Mouse (Mus musculus) brain, adult 2 months (tissue): ENCODE measurements around the gene Prkra.

Experiments
- DNase-seq: peaks from one replicate; pipeline ENCODE4 v3.0.0; 2011; ENCODE audit warnings: low read depth, low spot score

Gene Prkra

GRCm38 (mm10) chr2:76647883-76648570 is at the start of gene Prkra, which contains the start of gene Pjvk:
TSS of gene Prkra (minus strand) at chr2:76648015.
TSS of gene Pjvk (plus strand) at chr2:76648476.
- peak; percentile 99 for DNase-seq

DNA sequence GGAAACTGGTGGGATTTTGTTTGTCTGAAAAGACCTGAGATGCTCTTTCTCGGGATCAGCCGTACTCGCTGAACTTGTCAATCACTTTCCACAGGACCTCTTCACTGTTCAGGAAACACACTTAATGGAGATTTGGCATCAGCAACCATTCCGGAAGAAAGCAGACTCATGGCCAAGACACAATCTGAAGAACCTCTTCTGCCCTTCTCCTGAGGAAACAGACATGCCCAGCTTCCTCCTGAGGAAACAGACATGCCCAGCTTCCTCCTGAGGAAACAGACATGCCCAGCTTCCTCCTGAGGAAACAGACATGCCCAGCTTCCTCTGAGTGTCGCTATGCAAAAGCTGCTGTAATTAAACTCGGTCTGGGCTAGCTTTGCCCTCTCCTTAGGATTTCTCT is 47.5 kb upstream of the Prkra start:
- no peak for DNase-seq

DNA sequence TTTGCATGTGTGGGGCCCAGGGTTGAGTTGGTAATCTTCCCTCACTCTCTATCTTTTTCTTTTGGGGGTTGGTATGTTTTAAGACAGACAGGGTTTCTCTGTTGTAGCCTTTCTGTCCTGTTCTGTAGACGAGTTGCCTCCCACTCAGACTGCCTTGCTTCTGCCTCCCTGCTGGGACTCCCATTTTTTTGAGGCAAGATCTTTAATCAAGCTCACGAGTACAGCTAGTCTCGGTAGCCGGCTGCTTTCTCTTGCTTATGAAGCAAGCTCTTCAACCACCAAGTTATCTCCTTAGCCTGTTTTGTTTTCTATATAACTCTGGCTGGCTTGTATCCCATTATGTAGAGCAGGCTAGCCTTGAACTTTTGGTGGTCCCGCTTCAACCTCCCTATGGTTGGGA is 46.0 kb upstream of the Prkra start:
- peak; percentile 35 for DNase-seq

DNA sequence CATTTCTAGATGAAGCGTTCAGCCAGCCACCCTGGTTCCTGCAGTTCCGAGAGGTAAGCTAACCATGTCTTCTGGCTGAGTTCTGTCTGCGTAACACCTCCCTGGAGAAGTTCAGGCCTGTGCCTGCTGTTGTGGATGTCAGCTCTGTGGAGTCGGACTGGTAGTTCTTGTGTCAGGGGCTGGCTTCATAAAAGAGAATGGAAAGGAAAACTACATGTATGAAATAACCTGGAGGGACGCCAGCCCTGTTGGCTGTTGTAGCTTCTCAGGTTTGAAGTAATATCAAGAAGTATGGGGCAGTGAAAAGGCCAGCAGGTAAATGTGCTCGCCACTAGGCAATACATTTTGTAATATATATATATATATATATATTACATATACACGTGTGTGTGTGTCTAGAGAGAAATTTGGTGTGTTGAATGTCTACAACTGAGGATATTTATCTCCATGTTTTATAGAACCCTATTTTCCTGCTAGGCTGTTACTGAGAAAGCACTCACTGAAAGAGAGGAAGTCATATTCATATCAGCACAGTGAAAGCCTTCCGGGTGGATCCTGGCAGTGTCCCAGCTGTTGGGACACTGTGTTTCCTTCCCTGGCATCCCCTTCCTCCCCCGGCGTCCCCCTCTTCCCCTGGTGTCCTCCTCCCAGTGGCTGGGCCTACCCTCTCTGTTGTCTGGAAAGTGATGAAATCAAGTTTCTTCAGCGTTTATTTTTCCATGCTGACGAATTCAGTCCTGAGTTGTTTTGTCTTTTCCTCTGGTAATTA is 42.8 kb upstream of the Prkra start:
- no peak for DNase-seq

DNA sequence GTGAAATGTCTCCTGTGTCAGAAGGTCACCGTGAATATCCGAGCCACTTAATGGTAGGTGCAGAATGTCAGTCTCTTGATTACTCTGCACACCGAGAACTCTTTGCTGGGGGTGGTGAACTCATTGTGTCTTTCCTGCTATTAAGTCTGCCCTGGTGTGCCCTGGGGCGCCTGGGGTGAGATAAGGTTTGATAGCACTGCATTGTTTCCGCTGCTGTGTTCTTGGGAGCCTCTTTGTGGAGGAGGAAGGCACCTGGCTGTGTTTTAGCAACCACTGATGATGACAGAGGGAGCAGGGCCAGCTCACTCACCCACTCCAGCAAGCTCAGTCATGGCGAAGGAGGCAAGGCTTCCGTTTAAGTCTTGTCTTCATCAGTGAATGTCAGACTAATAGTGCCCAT is 40.3 kb upstream of the Prkra start:
- peak; percentile 49 for DNase-seq

DNA sequence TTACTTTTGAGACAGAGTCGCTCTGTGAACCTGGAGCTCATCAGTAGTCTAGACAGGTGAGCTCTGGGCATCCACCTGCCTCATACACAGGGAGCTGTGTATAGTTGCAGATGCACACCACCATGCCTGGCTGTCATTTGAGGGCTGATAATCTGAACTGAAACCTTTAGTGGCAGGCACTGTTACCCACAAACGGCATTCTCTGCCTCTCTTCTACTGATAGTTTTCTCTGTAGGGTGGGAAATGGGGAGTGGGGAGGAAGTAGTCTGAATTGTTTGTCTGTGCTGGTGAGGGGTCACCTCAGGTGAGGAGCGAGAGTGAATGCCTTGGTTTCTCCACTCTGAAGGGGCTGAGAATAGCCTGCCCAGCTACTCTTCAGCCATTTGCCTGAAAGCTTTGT is 39.8 kb upstream of the Prkra start:
- no peak for DNase-seq

DNA sequence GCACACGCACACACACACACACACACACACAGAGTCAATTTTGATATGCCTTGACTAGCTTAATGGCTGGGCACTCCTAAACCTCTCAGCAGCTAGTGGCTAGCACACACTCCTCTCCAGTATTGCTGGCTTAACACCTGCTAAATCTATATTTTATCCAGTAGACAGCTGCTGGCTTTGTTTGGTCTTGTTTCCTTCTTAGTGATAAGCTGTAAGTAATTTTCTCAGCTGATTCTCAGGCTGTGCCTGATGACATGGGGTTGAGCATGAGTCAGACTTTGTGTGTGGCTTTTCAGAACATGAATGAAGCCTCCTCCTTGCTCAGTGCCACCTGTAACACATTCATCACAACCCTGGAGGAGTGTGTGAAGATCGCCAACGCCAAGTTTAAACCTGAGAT is 39.2 kb upstream of the Prkra start:
- DNase-seq: peak; percentile 70

DNA sequence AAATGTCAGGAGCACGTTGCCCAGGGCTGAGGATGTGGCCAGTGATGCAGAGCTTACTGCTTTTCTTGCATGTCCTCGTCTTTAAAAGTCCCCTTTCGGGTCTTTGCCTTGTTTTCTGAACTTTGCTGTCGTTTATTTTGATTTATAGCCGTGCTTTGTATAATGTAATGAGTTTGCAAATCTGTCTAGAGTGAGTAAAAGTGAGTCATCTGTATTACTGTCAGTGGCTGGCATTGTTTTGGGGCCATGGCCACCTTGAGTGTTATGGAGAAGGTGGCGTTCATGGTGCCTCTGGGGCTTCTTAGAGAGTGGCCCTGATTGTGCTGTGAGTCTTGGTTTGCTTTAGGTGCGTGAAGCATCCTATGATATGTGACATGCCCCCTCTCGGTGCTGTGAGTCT is 34.5 kb upstream of the Prkra start:
- DNase-seq: no peak

DNA sequence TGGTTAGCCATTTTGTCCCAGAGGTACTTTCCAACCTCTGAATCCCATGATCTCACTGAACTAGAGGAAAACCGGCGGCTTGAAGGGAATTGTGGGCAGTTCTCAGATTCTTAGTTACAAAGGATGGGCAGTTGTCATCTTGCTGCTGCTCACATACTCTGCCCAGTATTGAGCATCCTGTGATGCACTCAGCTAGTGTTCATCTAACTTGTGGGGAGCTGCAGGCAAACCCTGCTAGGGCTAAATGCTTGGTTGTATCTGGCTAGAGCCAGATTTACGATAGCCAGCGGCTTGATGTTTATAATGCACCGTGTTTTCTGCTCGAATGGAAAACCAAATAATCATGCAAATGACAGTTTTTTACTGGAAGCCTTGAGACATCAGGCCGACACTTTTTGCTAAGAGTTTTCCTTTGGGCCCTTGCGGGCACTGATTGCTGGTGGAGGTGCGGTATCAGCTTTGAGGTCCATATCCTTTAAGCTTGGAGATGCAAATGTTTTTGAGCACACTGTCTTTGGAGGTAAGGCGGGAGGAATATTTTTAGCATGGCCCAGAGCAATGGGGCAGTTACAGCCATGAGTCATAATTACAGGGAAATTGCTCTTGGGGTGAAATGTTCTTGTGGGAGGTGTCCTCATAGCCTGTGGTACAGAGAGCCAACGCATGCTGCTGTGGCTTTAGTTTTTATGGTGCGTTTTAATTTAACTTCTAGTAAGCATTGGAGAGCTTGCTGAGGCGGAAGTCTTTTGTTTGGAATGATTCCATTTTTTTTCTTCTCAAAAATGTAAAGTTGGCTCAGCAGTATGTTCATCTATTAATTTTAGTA is 28.8 kb upstream of the Prkra start:
- peak; percentile 36 for DNase-seq

GRCm38 (mm10) chr2:76675949-76676348 is 28.1 kb upstream of the Prkra start:
- DNase-seq: no peak

- DNase-seq: no peak
These were observed 27.6 kb upstream of the Prkra start for GRCm38 (mm10) chr2:76675451-76675850.

DNA sequence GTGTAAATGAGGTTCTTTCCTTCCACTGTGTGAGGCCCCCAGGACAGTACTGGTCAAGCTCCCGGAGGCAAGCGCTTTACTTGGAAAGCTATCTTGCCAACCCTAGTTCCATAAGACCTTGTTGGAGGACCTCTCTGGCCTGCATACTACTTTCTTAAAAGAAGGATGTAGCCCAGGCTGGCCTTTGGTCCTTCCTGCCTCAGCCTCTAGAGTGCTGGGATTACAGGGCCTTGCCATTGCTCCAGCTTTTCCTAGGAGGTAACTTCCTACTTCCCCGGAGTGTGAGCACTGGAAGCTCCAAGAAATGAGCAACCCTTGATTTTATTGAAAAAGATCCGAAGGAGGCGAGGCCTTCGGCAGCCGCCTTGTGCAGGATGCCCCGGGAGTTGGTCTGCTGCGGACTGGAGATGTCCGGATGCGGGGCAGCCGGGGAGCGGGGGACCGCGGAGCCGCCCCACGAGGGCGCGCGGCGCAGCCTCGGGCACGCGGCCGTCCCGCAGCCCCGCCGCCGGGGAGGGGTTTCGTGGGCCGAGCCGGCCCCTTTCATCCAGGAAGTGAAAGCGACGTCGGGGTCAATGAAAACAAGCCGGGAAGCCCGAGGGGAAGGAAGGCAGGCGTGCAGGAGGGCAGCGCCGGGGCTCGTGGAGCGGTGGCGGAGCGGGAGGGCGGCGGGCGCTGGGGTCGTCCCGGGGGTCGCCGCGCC is 27.1 kb upstream of the Prkra start, which contains the start of gene Plekha3:
Plekha3 (plus strand) TSS at position 557 of the 703 bp plus-strand sequence.
- peak; percentile 92 for DNase-seq

- peak; percentile 44 for DNase-seq
These were observed 25.8 kb upstream of the Prkra start for GRCm38 (mm10) chr2:76673472-76674081.

GRCm38 (mm10) chr2:76672966-76673392 is 25.2 kb upstream of the Prkra start, which contains the start of gene Fkbp7:
TSS of gene Fkbp7 (minus strand) at chr2:76673116.
- peak; percentile 95 for DNase-seq

DNA sequence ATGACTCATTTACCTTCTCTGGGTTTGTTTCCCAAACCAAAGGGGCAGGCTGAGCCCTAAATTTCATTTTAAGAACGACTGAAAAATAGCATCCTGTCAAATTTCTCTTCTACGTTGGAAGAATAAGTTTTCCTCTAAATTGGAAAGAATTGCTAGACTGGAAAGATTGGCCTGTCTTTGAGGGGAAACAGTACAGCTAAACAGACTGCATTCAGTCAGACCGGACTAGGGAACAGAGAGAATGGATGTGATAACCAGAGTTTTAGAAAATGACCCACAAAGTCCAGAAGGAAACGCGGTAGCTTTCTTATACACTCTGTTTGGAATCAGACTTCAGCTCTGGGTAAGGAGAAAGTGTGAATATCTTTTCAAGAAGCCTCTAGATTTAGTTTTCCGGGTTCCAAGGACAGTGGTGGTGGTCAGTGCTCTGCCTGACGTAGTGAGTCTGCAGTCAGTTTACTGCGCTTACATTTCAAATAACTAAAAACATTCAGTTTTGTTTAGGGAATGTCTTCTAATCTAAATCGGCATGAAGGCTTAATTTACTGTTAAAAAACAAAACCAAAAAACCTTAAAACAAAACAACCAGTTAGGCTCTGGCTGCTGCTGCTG is 24.4 kb upstream of the Prkra start:
- DNase-seq: no peak

DNA sequence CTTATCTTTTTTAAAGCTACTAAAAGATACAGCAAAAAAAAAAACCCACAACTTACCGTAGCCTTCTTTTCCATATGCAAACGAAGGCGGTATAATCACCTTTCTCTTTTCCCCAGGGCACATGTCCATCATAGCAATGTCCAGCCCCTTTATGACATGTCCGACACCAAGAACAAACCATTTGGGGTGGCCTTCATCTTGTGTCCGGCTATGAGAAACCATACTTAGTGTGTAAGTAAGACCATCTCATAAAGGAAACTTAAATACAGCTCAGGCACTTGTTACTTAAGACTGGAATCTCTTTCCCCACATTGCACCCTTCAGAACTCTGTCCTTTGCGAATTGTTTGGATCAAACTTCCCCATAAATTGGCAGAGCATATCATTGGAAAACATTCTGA is 23.8 kb upstream of the Prkra start:
- no peak for DNase-seq

DNA sequence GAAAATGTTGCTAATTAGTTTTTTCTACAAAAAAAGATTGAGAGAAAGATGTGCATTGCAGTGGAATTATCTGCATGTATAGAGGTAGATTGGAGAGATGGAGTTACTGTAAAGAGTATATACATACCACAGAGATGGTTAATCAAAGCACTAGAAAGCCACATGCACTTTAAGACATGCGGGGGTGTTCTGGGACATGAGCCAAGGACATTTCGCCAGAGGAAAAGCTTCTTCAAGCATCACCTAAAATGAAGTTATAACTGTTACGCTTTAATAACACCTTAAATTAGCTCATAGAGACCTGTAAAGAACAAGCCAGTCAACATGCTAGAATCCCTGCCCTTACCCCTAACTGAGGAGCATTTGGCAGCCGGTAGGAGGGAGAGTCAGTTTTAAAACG is 19.4 kb upstream of the Prkra start:
- DNase-seq: peak; percentile 59

GRCm38 (mm10) chr2:76665531-76665930 is 17.7 kb upstream of the Prkra start:
- no peak for DNase-seq

- no peak for DNase-seq
These were observed 11.6 kb upstream of the Prkra start for GRCm38 (mm10) chr2:76659419-76659818.

DNA sequence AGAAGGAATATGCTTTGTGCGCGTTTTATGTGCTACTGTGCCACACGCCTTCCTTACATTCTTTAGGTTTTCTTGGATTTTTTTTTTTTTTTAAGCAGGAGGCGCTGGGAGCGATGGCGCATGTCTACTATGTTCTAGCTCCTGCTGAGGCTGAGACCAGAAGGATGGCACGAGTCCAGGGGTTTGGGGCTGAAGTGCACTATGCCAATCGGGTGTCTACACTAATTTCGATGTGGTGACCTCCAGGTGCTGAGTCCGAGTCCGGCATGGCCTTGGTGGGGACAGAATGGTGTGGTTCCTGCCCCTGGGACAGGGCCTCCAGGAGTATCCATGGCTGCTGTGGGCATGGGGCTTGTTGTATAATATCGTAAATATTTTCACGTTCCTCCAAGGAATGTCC is 10.7 kb upstream of the Prkra start:
- DNase-seq: no peak

DNA sequence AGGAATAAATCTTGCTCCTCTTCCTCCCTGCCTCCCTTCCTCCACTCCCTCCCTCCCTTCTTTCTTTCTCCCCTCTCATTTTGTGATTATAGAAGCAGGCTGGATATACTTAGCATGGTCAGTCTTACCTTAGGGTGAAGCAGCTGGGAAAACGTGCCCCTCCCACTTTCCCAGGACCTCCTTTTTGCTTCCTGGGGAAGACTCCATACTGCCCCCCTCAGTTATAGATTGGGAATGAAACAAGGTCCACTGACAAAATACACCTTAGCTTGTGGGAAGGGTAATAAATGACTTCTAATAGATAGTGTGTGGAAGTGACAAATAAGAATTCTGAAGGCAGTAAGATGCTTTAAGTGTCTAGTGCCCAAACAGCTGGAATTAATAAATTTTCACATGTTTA is 8.2 kb upstream of the Prkra start:
- DNase-seq: peak; percentile 22
